Mouse (Mus musculus) C2C12 (cell line): ENCODE measurements around the gene Ap1s2.

ENCODE experiments used
- CEBPB ChIP-seq: IDR thresholded peaks from one replicate; pipeline ENCODE4 v1.6.1; 2011; ENCODE audit warnings: low read depth, mild to moderate bottlenecking, control low read depth, moderate library complexity
- CTCF ChIP-seq: IDR thresholded peaks from one replicate; pipeline ENCODE4 v1.5.1; 2011; ENCODE audit not compliant: control insufficient read depth, insufficient read depth, insufficient read length
- MAX ChIP-seq: IDR thresholded peaks from one replicate; pipeline ENCODE4 v1.6.1; 2011; ENCODE audit warnings: mild to moderate bottlenecking, control low read depth

GRCm38 (mm10) chrX:163909381-163909780 is 564 bp downstream of the Ap1s2 start:
- TF ChIP-seq MAX, result no peak
- TF ChIP-seq CTCF, result no peak
- TF ChIP-seq CEBPB, result no peak
